Mouse (Mus musculus) heart, embryonic 14.5 days (tissue): ENCODE results near the gene Nfkb2. TPM values are rescaled to one million over a fixed set of nuclear protein-coding genes. Genes with fewer than 3 reads are reported as not detected.

Experiments
- ATAC-seq: fragments of 200-750 bp; cut with Nextera tagmentation; 2 replicates; pipeline ENCODE4 v1.8.0; 2017; ENCODE audit warnings: low read depth, moderate TSS enrichment; ENCODE audit not compliant: insufficient number of reproducible peaks, insufficient read depth, low FRiP score
- H3K27ac ChIP-seq, 2 experiments: fragments of 200-500 bp in 1 of 2; fragments of 300-500 bp in 1 of 2; sonication (generic) in 1 of 2; replicated peaks in 1 of 2; 2 replicates each; pipeline ENCODE4 v1.5.1; 2012 to 2014; ENCODE audit warnings: low read depth in 2 of 2, low read length in 2 of 2, control low read depth in 1 of 2, mild to moderate bottlenecking in 1 of 2, mixed read lengths in 1 of 2; ENCODE audit not compliant: control insufficient read depth in 1 of 2, insufficient read depth in 1 of 2
- H3K27me3 ChIP-seq: fragments of 300-500 bp; sonication (generic); 2 replicates; pipeline ENCODE4 v1.6.1; 2014; ENCODE audit warnings: mild to moderate bottlenecking, low read length, control low read depth; ENCODE audit not compliant: control insufficient read depth, insufficient read depth
- H3K36me3 ChIP-seq: fragments of 300-500 bp; sonication (generic); 2 replicates; pipeline ENCODE4 v1.6.1; 2014; ENCODE audit warnings: mild to moderate bottlenecking, control low read depth, low read length, mixed read lengths; ENCODE audit not compliant: control insufficient read depth, insufficient read depth
- H3K4me1 ChIP-seq, 2 experiments: fragments of 200-500 bp in 1 of 2; fragments of 300-500 bp in 1 of 2; sonication (generic) in 1 of 2; 2 replicates each; pipeline ENCODE4 v1.6.1; 2012 to 2014; ENCODE audit warnings: low read length in 2 of 2, control low read depth in 1 of 2, mixed read lengths in 1 of 2; ENCODE audit not compliant: control insufficient read depth in 2 of 2, insufficient read depth in 2 of 2
- H3K4me2 ChIP-seq: fragments of 300-500 bp; sonication (generic); 2 replicates; pipeline ENCODE4 v1.6.1; 2014; ENCODE audit warnings: mild to moderate bottlenecking, low read length
- H3K4me3 ChIP-seq, 2 experiments: fragments of 200-500 bp in 1 of 2; fragments of 300-500 bp in 1 of 2; sonication (generic) in 1 of 2; 2 replicates each; pipeline ENCODE4 v1.5.1; 2012 to 2014; ENCODE audit warnings: low read length in 2 of 2, mild to moderate bottlenecking in 2 of 2, control low read depth in 1 of 2, low read depth in 1 of 2, moderate library complexity in 1 of 2; ENCODE audit not compliant: control insufficient read depth in 1 of 2, insufficient read depth in 1 of 2
- H3K9ac ChIP-seq: fragments of 300-500 bp; sonication (generic); 2 replicates; pipeline ENCODE4 v1.6.1; 2014; ENCODE audit warnings: mild to moderate bottlenecking, low read length
- H3K9me3 ChIP-seq: fragments of 300-500 bp; sonication (generic); 2 replicates; pipeline ENCODE4 v1.6.1; 2016; ENCODE audit warnings: low read length, control low read depth; ENCODE audit not compliant: control insufficient read depth
- WGBS: fragments of 180-500 bp; shearing (Covaris S2); extraction: QIAGEN DNeasy Blood & Tissue Kit; methylation state at CpG from one replicate; pipeline ENCODE4 v1.1.7; 2014; 5-methylcytosine and 5-hydroxymethylcytosine counted together
- polyA plus RNA-seq: library from polyadenylated mRNA; unstranded; fragments of >200 nt; fragmentation: Nextera tagmentation; extraction: Ambion mirVana; gene quantifications from 2 replicates; pipeline ENCODE4 v1.2.1, GENCODE M21; 2014

The Nfkb2 gene
- 7.0 and 7.4 TPM in 2 replicates for polyA plus RNA-seq

GRCm38 (mm10) chr19:46304216-46304841 lies at the start of gene Nfkb2:
Gene Nfkb2, plus strand, starts transcription at chr19:46304320.
- Histone ChIP-seq H3K9ac (peak within 1 kb of the TSS; percentile 86), H3K9me3 (no peaks in the 10 kb centered on the region), H3K4me3 (peak within 1 kb of the TSS; percentile 82 to 84), H3K27ac (peak within 1 kb of the TSS; percentile 86 to 89), H3K36me3 (peaks cover 11% of the 10 kb centered on the region; the same call in 1 of the 2 replicates), H3K27me3 (0 out of 2 replicates have a peak, but pooled peaks cover 16% of the 10 kb centered on the region), H3K4me2 (peak within 1 kb of the TSS; percentile 99), H3K4me1 (peaks cover 9 to 17% of the 10 kb centered on the region in 2 experiments; a peak in 3 of 4 replicates)
- under 1% methylated on average over 36 of the region's 39 CpGs for WGBS
- ATAC-seq: peak; percentile 88

GRCm38 (mm10) chr19:46264762-46265161 lies 39.4 kb upstream of the Nfkb2 start:
- Histone ChIP-seq H3K27me3 (no peaks in the 10 kb centered on the region), H3K36me3 (peaks cover 100% of the 10 kb centered on the region), H3K4me1 (no peaks in the 10 kb centered on the region), H3K27ac (no peak overlapping the region), H3K9me3 (no peaks in the 10 kb centered on the region), H3K9ac (no peak overlapping the region), H3K4me3 (no peak overlapping the region), H3K4me2 (no peak overlapping the region)
- WGBS: 90% methylated on average over 7 of the region's 7 CpGs
- ATAC-seq: no peak

GRCm38 (mm10) chr19:46275307-46275706 lies 28.8 kb upstream of the Nfkb2 start:
- Histone ChIP-seq H3K4me2 (no peak overlapping the region), H3K4me1 (no peaks in the 10 kb centered on the region), H3K4me3 (no peak overlapping the region), H3K27ac (no peak overlapping the region), H3K36me3 (peaks cover 89% of the 10 kb centered on the region), H3K9me3 (no peaks in the 10 kb centered on the region), H3K9ac (no peak overlapping the region), H3K27me3 (no peaks in the 10 kb centered on the region)
- ATAC-seq: no peak

- Histone ChIP-seq H3K27me3 (no peaks in the 10 kb centered on the region), H3K27ac (no peak overlapping the region), H3K4me2 (no peak overlapping the region), H3K4me3 (no peak overlapping the region), H3K9me3 (no peaks in the 10 kb centered on the region), H3K9ac (no peak overlapping the region), H3K36me3 (peaks cover 98% of the 10 kb centered on the region), H3K4me1 (no peaks in the 10 kb centered on the region)
- ATAC-seq: no peak
- WGBS: 93% methylated on average over 11 of the region's 11 CpGs
Measured at GRCm38 (mm10) chr19:46282081-46282849, 21.9 kb upstream of the Nfkb2 start.

GRCm38 (mm10) chr19:46284686-46285085 lies 19.4 kb upstream of the Nfkb2 start:
- Histone ChIP-seq H3K4me3 (no peak overlapping the region), H3K4me1 (no peaks in the 10 kb centered on the region), H3K36me3 (peaks cover 77% of the 10 kb centered on the region), H3K27ac (no peak overlapping the region), H3K9ac (no peak overlapping the region), H3K4me2 (no peak overlapping the region), H3K9me3 (no peaks in the 10 kb centered on the region), H3K27me3 (no peaks in the 10 kb centered on the region)
- no peak for ATAC-seq
- WGBS: 91% methylated on average over 4 of the region's 4 CpGs

GRCm38 (mm10) chr19:46285631-46286030 lies 18.5 kb upstream of the Nfkb2 start:
- H3K9me3 ChIP-seq: no peaks in the 10 kb centered on the region
- H3K9ac ChIP-seq: no peak overlapping the region
- no peaks in the 10 kb centered on the region for H3K27me3 ChIP-seq
- H3K4me1 ChIP-seq: no peaks in the 10 kb centered on the region
- peaks cover 68% of the 10 kb centered on the region for H3K36me3 ChIP-seq
- H3K4me3 ChIP-seq: no peak overlapping the region
- no peak for ATAC-seq
- WGBS: 82% methylated on average over 7 of the region's 7 CpGs
- H3K4me2 ChIP-seq: no peak overlapping the region
- no peak overlapping the region for H3K27ac ChIP-seq

GRCm38 (mm10) chr19:46286047-46286446 lies 18.1 kb upstream of the Nfkb2 start:
- no peak overlapping the region for H3K9ac ChIP-seq
- H3K9me3 ChIP-seq: no peaks in the 10 kb centered on the region
- ATAC-seq: no peak
- peaks cover 63% of the 10 kb centered on the region for H3K36me3 ChIP-seq
- H3K4me1 ChIP-seq: no peaks in the 10 kb centered on the region
- H3K27me3 ChIP-seq: no peaks in the 10 kb centered on the region
- H3K4me3 ChIP-seq: no peak overlapping the region
- WGBS: 86% methylated on average over 6 of the region's 6 CpGs
- H3K27ac ChIP-seq: no peak overlapping the region
- H3K4me2 ChIP-seq: no peak overlapping the region
